Mouse (Mus musculus) heart, postnatal 0 days (tissue): Measurements from ENCODE around the gene Efr3b.

ENCODE experiments used
- CTCF ChIP-seq: IDR thresholded peaks from 2 replicates; pipeline ENCODE4 v1.5.1; 2016; ENCODE audit warnings: antibody characterized with exemption, control low read depth, low read depth
- EP300 ChIP-seq: IDR thresholded peaks from 2 replicates; pipeline ENCODE4 v1.6.1; 2016; ENCODE audit warnings: antibody characterized with exemption, low read depth

GRCm38 (mm10) chr12:4076383-4076782 is 37.7 kb upstream of the Efr3b start:
- no peak for TF ChIP-seq CTCF
- no peak for TF ChIP-seq EP300
